Mouse (Mus musculus) CH12.LX (cell line): Measurements from ENCODE around the gene Ube2i. TPM values are rescaled to one million over a fixed set of nuclear protein-coding genes. Genes with fewer than 3 reads are reported as not detected.

Source experiments
- DNase-seq: peaks from one replicate; pipeline ENCODE4 v3.0.0-alpha.2; 2013; ENCODE audit errors: extremely low read depth
- H3K27ac ChIP-seq: 2 replicates; pipeline ENCODE4 v1.5.1; 2012; ENCODE audit warnings: low read depth, mild to moderate bottlenecking, control low read depth, moderate library complexity; ENCODE audit not compliant: insufficient read depth
- H3K27me3 ChIP-seq: replicated peaks from 2 replicates; pipeline ENCODE3; 2012; ENCODE audit warnings: inconsistent platforms
- H3K36me3 ChIP-seq, 2 experiments: replicated peaks in 1 of 2; 2 replicates each; pipeline versions ENCODE3 to v1.6.1; 2012; ENCODE audit warnings: inconsistent platforms in 1 of 2, low read length in 1 of 2, mild to moderate bottlenecking in 1 of 2, mixed read lengths in 1 of 2, moderate library complexity in 1 of 2; ENCODE audit not compliant: control insufficient read depth in 1 of 2, insufficient read depth in 1 of 2
- H3K4me1 ChIP-seq, 2 experiments: 2 replicates each; pipeline ENCODE4 v1.6.1; 2012; ENCODE audit warnings: inconsistent platforms in 1 of 2, moderate library complexity in 1 of 2; ENCODE audit not compliant: insufficient read depth in 2 of 2, control insufficient read depth in 1 of 2
- H3K4me2 ChIP-seq: 2 replicates; pipeline ENCODE4 v1.6.1; 2012; ENCODE audit warnings: low read depth, mild to moderate bottlenecking, control low read depth; ENCODE audit not compliant: poor library complexity, insufficient read depth, severe bottlenecking
- H3K4me3 ChIP-seq, 3 experiments: fragments of 150-350 bp in 1 of 3; sonication (generic) in 1 of 3; replicated peaks in 1 of 3; 2 replicates each; pipeline versions ENCODE3 to v1.5.1; 2011 to 2012; ENCODE audit warnings: low read depth in 2 of 3, low read length in 2 of 3, mild to moderate bottlenecking in 2 of 3, moderate library complexity in 2 of 3, control low read depth in 1 of 3, improper control_type of control experiment in 1 of 3, inconsistent platforms in 1 of 3, mixed read lengths in 1 of 3; ENCODE audit not compliant: poor library complexity in 1 of 3
- H3K79me2 ChIP-seq: replicated peaks from 2 replicates; pipeline ENCODE4 v1.6.1; 2012; ENCODE audit warnings: mild to moderate bottlenecking, moderate library complexity; ENCODE audit not compliant: control insufficient read depth, poor library complexity, insufficient read depth, severe bottlenecking; ENCODE audit errors: extremely low read depth
- H3K9ac ChIP-seq: 2 replicates; pipeline ENCODE4 v1.6.1; 2012; ENCODE audit warnings: low read depth, mild to moderate bottlenecking, control low read depth, moderate library complexity; ENCODE audit not compliant: insufficient read depth
- H3K9me3 ChIP-seq: replicated peaks from 2 replicates; pipeline ENCODE3; 2012; ENCODE audit warnings: low read length, inconsistent platforms, mixed read lengths
- BHLHE40 ChIP-seq: IDR thresholded peaks from 2 replicates; pipeline ENCODE4 v1.6.1; 2011; ENCODE audit warnings: mild to moderate bottlenecking, low read depth, low read length, improper control_type of control experiment
- CHD1 ChIP-seq: IDR thresholded peaks from 2 replicates; pipeline ENCODE4 v1.6.1; 2012; ENCODE audit warnings: low read depth, low read length, improper control_type of control experiment, inconsistent platforms
- CHD2 ChIP-seq: IDR thresholded peaks from 2 replicates; pipeline ENCODE4 v1.6.1; 2011; ENCODE audit warnings: low read length, improper control_type of control experiment
- E2F4 ChIP-seq: IDR thresholded peaks from 2 replicates; pipeline ENCODE4 v1.6.1; 2011; ENCODE audit warnings: low read depth, low read length, improper control_type of control experiment; ENCODE audit not compliant: insufficient replicate concordance
- ELF1 ChIP-seq: IDR thresholded peaks from 2 replicates; pipeline ENCODE4 v1.6.1; 2014; ENCODE audit warnings: low read depth, mild to moderate bottlenecking, inconsistent platforms, low read length, improper control_type of control experiment
- GABPA ChIP-seq: IDR thresholded peaks from 2 replicates; pipeline ENCODE4 v1.6.1; 2012; ENCODE audit warnings: low read depth, low read length, improper control_type of control experiment, inconsistent platforms; ENCODE audit not compliant: insufficient replicate concordance
- HCFC1 ChIP-seq: IDR thresholded peaks from 2 replicates; pipeline ENCODE4 v1.6.1; 2012; ENCODE audit warnings: low read depth, mild to moderate bottlenecking, inconsistent platforms, low read length, improper control_type of control experiment
- IRF4 ChIP-seq: IDR thresholded peaks from 2 replicates; pipeline ENCODE4 v1.6.1; 2014; ENCODE audit warnings: low read depth, mild to moderate bottlenecking, inconsistent platforms, low read length, improper control_type of control experiment
- JUN ChIP-seq: IDR thresholded peaks from 2 replicates; pipeline ENCODE4 v1.6.1; 2011; ENCODE audit warnings: low read depth, mild to moderate bottlenecking, low read length, improper control_type of control experiment, moderate library complexity; ENCODE audit not compliant: insufficient read depth
- JUND ChIP-seq: conservative IDR thresholded peaks from 2 replicates; pipeline ENCODE4 v1.6.1; 2011; ENCODE audit warnings: low read depth, low read length, improper control_type of control experiment
- KAT2A ChIP-seq: IDR thresholded peaks from 2 replicates; pipeline ENCODE4 v1.6.1; 2012; ENCODE audit warnings: low read length, improper control_type of control experiment, inconsistent platforms; ENCODE audit not compliant: insufficient replicate concordance
- MAFK ChIP-seq: IDR thresholded peaks from 2 replicates; pipeline ENCODE4 v1.6.1; 2011; ENCODE audit warnings: low read length, improper control_type of control experiment; ENCODE audit not compliant: insufficient replicate concordance
- MAX ChIP-seq: IDR thresholded peaks from 2 replicates; pipeline ENCODE4 v1.6.1; 2011; ENCODE audit warnings: low read length, improper control_type of control experiment
- MXI1 ChIP-seq: IDR thresholded peaks from 2 replicates; pipeline ENCODE4 v1.6.1; 2011; ENCODE audit warnings: mild to moderate bottlenecking, low read depth, low read length, improper control_type of control experiment
- NELFE ChIP-seq: IDR thresholded peaks from 2 replicates; pipeline ENCODE4 v1.6.1; 2011; ENCODE audit warnings: low read depth, low read length, improper control_type of control experiment
- PAX5 ChIP-seq: IDR thresholded peaks from 2 replicates; pipeline ENCODE4 v1.6.1; 2012; ENCODE audit warnings: low read length, inconsistent platforms, mixed read lengths
- POLR2AphosphoS2 ChIP-seq: IDR thresholded peaks from 2 replicates; pipeline ENCODE4 v1.6.1; 2011; ENCODE audit warnings: low read depth, low read length, improper control_type of control experiment
- RCOR1 ChIP-seq: conservative IDR thresholded peaks from 2 replicates; pipeline ENCODE4 v1.6.1; 2012; ENCODE audit warnings: low read depth, mild to moderate bottlenecking, inconsistent platforms, low read length, improper control_type of control experiment
- SIN3A ChIP-seq: IDR thresholded peaks from 2 replicates; pipeline ENCODE4 v1.6.1; 2012; ENCODE audit warnings: low read length, improper control_type of control experiment, inconsistent platforms
- SMC3 ChIP-seq: IDR thresholded peaks from 2 replicates; pipeline ENCODE4 v1.6.1; 2011; ENCODE audit warnings: low read depth, low read length, improper control_type of control experiment
- TBP ChIP-seq: conservative IDR thresholded peaks from 2 replicates; pipeline ENCODE4 v1.6.1; 2011; ENCODE audit warnings: low read depth, low read length, improper control_type of control experiment
- TCF12 ChIP-seq: IDR thresholded peaks from 2 replicates; pipeline ENCODE4 v1.6.1; 2014; ENCODE audit warnings: low read depth, mild to moderate bottlenecking, inconsistent platforms, low read length, improper control_type of control experiment
- UBTF ChIP-seq: IDR thresholded peaks from 2 replicates; pipeline ENCODE4 v1.6.1; 2012; ENCODE audit warnings: low read depth, mild to moderate bottlenecking, inconsistent platforms, low read length, improper control_type of control experiment, moderate library complexity
- USF1 ChIP-seq: IDR thresholded peaks from 2 replicates; pipeline ENCODE4 v1.6.1; 2014; ENCODE audit warnings: low read depth, mild to moderate bottlenecking, inconsistent platforms, low read length, improper control_type of control experiment
- USF2 ChIP-seq: conservative IDR thresholded peaks from 2 replicates; pipeline ENCODE4 v1.6.1; 2011; ENCODE audit warnings: low read depth, low read length, improper control_type of control experiment
- ZC3H11A ChIP-seq: IDR thresholded peaks from 2 replicates; pipeline ENCODE4 v1.6.1; 2012; ENCODE audit warnings: low read depth, mild to moderate bottlenecking, inconsistent platforms, low read length, improper control_type of control experiment
- ZKSCAN1 ChIP-seq: IDR thresholded peaks from 2 replicates; pipeline ENCODE4 v1.6.1; 2012; ENCODE audit warnings: low read depth, inconsistent platforms, low read length, improper control_type of control experiment, borderline replicate concordance
- dilution Hi-C: fragments of 300-500 bp; cut with MboI; formaldehyde crosslinking; loops from 2 replicates; pipeline ENCODE4 v1.14.3; 2020; ENCODE audit warnings: low sequenced_read_pairs; ENCODE audit not compliant: extremely low pct_unique_long_range_greater_than_20kb, extremely low pct_ligation_motif_present
- in situ Hi-C: fragments of 300-500 bp; cut with MboI; formaldehyde crosslinking; loops from 3 replicates; pipeline ENCODE4 v1.14.3; 2019; ENCODE audit warnings: low sequenced_read_pairs, low pct_ligation_motif_present, low pct_unique_long_range_greater_than_20kb, mixed read lengths
- polyA plus RNA-seq: library from polyadenylated mRNA; unstranded; fragments of >175 nt; gene quantifications from 2 replicates; pipeline ENCODE4 v1.2.1, GENCODE M21; 2012; ENCODE audit warnings: low read depth; ENCODE audit not compliant: insufficient read length
- total RNA-seq, 2 experiments: library from RNA; depleted of rRNA; stranded (reverse); fragments of 300-350 nt in 1 of 2; fragments of >200 nt in 1 of 2; gene quantifications; 2 replicates each; pipeline ENCODE4 v1.2.3; 2012 to 2014

The Ube2i gene
- total and polyA plus RNA-seq, 3 experiments = 356 to 731 (median 578) TPM

- peaks cover 4 to 20% of the 10 kb centered on the region in 2 experiments; a peak in 3 of 4 replicates for H3K4me1 ChIP-seq
- H3K4me3 ChIP-seq = no peak overlapping the region
- peaks cover 12 to 32% of the 10 kb centered on the region in 2 experiments for H3K36me3 ChIP-seq
- dilution Hi-C loops = no loop called here
- in situ Hi-C loops = no loop called here
- no peak overlapping the region for H3K9ac ChIP-seq
- H3K9me3 ChIP-seq = no peaks in the 10 kb centered on the region
- H3K79me2 ChIP-seq = no peaks in the 10 kb centered on the region
- peaks cover 19% of the 10 kb centered on the region for H3K27me3 ChIP-seq
- H3K4me2 ChIP-seq = no peak overlapping the region
- no peak for DNase-seq
- no peak overlapping the region for H3K27ac ChIP-seq
- TF ChIP-seq PAX5 = no peak
- no peak for TF ChIP-seq RCOR1
- no peak for TF ChIP-seq UBTF
- TF ChIP-seq USF2 = no peak
- no peak for TF ChIP-seq JUND
- no peak for TF ChIP-seq E2F4
- no peak for TF ChIP-seq TBP
- TF ChIP-seq JUN = no peak
- TF ChIP-seq CHD2 = no peak
- TF ChIP-seq GABPA = no peak
- TF ChIP-seq SMC3 = no peak
- no peak for TF ChIP-seq MAFK
- no peak for TF ChIP-seq MAX
- no peak for TF ChIP-seq POLR2AphosphoS2
- TF ChIP-seq MXI1 = no peak
- no peak for TF ChIP-seq ELF1
- TF ChIP-seq HCFC1 = no peak
- TF ChIP-seq CHD1 = no peak
- TF ChIP-seq TCF12 = no peak
- no peak for TF ChIP-seq KAT2A
Measured at GRCm38 (mm10) chr17:25255110-25255509, 19.3 kb downstream of the Ube2i start.

GRCm38 (mm10) chr17:25253760-25254159 is 20.7 kb downstream of the Ube2i start:
- Histone ChIP-seq H3K27me3 (peaks cover 19% of the 10 kb centered on the region), H3K79me2 (no peaks in the 10 kb centered on the region), H3K36me3 (peaks cover 3 to 18% of the 10 kb centered on the region in 2 experiments), H3K4me3 (no peak overlapping the region), H3K9me3 (no peaks in the 10 kb centered on the region), H3K4me1 (peaks cover 4 to 13% of the 10 kb centered on the region in 2 experiments; a peak in 3 of 4 replicates), H3K9ac (no peak overlapping the region), H3K4me2 (no peak overlapping the region), H3K27ac (no peak overlapping the region)
- dilution Hi-C loops (no loop called here), in situ Hi-C loops (no loop called here)
- no peak for TF ChIP-seq IRF4
- TF ChIP-seq USF1 = no peak
- TF ChIP-seq MAFK = no peak
- no peak for TF ChIP-seq ZKSCAN1
- TF ChIP-seq JUND = no peak
- TF ChIP-seq NELFE = no peak
- no peak for TF ChIP-seq PAX5
- no peak for TF ChIP-seq ZC3H11A
- no peak for TF ChIP-seq CHD1
- TF ChIP-seq BHLHE40 = no peak
- TF ChIP-seq E2F4 = no peak
- no peak for TF ChIP-seq RCOR1
- TF ChIP-seq SIN3A = no peak
- no peak for DNase-seq
